Mouse (Mus musculus) heart, postnatal 25 days (tissue): ENCODE measurements at regions not wholly inside any gene's neighbourhood (a gene's known extent, or its start where the extent isn't known, plus 50 kb on each side); places are given as distances from the start of the nearest gene placed in this dataset.

Experiments
- DNase-seq: peaks from one replicate; pipeline ENCODE4 v3.0.0; 2022; ENCODE audit warnings: low spot score
- intact Hi-C: fragments of 180-260 bp; cut with DNase I; formaldehyde crosslinking; loops from one replicate; pipeline ENCODE4 v1.15.1; 2025

DNA sequence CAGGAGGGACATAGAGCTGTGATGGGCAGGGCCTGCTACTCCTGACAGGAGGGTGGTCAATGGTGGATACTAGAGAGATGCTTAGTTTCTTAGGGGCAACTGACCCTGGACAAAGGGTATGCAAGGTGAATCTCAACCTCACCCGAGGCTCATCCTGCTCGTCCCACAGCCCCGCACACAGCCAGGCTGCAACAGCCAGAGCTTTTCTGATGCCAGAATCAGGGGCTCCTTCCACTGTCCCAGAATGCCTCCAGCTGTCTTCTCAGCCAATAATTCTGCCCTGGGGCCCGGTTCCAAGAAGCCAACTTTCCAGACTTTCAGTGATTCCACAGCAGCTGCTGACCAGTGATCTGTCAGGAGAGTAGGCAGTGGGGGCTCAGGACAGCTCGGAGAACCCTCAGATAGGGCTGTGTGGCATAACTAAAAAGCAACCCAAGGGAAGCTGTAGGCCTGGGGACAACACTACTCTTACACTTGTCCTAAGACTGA lies 131.6 kb downstream of the Utp6 start:
- intact Hi-C loops: no loop called here
- no peak for DNase-seq

DNA sequence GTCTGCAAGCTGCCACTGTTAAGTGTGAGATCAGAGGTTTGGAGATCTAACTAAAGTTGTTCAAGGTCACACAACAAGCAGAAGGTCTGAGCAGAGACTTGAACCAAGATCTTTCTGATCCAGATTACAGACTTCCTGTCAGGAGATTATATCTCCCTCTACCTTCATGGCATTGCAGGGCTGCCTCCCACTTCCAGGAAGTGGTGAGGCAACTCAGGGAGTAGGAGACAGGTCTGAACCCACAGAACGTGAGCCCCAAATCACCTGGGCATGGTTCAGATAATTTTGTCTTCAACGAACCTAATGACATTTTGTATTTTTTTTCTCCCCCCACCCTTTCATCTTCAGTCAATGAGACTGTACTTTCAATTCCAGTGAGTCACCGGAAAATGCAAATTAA lies 135.2 kb downstream of the Utp6 start:
- intact Hi-C loops: no loop called here
- DNase-seq: no peak

DNA sequence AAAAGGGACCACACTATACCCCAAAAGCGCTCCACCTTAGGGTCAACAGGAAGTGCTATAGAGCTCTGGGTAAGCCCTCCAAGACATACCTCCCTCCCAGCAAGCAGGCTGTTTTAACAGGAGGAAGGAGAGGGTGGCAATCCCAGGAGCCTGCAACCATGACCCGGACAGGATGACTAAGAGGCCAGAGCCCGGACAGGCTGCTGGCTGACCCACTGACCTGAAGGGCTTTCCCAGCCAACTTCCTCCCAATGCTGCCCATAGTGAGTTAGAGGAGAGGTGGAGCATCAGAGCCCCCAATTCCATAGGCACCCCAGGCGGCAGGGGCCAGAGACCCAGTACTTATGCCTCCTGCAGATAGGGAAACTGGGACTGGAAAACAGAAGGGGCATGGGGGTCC lies 136.3 kb downstream of the Utp6 start:
- intact Hi-C loops: no loop called here

GRCm38 (mm10) chr11:79823631-79824310 lies 138.4 kb downstream of the Utp6 start:
- intact Hi-C loops: no loop called here
- DNase-seq: no peak

More for the DNA sequence above, 136.3 kb downstream of the Utp6 start:
- DNase-seq: no peak

DNA sequence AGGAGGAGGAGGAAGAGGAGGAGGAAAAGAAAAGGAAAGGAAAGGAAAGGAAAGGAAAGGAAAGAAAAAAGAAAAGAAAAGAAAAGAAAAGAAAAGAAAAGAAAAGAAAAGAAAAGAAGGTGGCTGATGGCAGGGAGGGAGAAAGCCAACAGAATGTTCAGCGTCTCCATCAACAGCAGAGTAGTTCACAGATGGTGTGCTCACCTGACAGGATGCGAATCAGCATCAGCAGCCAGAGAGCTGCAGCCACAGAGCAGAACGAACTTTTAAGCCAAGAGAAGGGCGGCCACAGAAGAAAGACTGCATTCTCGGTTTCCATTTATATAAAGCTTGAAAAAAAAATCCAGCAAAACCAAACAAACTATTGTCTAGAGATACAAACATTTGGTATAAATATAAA lies 140.2 kb downstream of the Utp6 start:
- no peak for DNase-seq
- intact Hi-C loops: no loop called here

DNA sequence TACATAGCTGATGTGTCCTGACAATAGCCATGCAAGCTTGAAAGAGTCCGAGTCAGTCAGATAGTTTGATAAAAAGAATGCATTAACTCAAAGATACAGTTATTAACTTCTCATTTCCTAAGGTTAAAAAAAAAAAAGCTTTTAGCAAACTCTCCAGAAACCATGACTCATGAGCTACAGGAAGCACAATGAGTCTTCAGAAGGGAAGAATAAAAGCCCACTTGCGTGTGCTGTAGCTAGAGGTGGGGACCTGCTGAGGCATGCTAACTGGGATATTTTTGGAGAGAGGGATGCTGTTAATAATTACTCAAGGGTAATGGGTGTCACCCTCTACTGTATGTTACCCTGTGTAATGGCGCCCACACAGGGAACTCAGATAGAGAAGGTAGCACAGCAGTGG lies 147.0 kb downstream of the Utp6 start:
- intact Hi-C loops: no loop called here
- DNase-seq: no peak

GRCm38 (mm10) chr11:79806911-79807466 lies 155.2 kb downstream of the Utp6 start:
- intact Hi-C loops: no loop called here
- DNase-seq: no peak

- intact Hi-C loops: no loop called here
- DNase-seq: no peak
Measured at GRCm38 (mm10) chr11:79806417-79806816, 155.8 kb downstream of the Utp6 start.

GRCm38 (mm10) chr11:79805981-79806415 lies 156.2 kb downstream of the Utp6 start:
- peak; percentile 28 for DNase-seq
- intact Hi-C loops: no loop called here

GRCm38 (mm10) chr11:79803971-79804370 lies 158.2 kb downstream of the Utp6 start:
- intact Hi-C loops: no loop called here
- DNase-seq: no peak

DNA sequence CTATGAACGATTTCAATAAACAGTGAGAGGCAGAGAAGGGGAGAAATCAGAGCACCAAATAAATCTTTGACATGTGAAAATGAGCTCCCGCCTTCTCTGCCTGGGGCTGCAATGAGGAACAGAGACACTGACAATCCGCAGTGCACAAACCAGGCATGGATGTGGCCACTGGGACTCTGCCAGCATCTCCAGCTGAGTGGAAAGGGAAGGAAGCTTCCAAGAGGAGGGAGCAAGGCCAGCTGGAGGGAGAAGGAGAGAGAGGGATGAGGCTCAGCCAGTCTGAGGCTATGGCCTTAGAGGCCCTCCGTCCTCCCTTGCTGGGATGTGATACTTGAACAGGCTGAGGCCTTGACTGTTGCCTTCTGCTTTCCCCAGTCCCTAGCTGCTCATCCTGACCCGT lies 159.2 kb downstream of the Utp6 start:
- intact Hi-C loops: no loop called here
- DNase-seq: peak; percentile 58

DNA sequence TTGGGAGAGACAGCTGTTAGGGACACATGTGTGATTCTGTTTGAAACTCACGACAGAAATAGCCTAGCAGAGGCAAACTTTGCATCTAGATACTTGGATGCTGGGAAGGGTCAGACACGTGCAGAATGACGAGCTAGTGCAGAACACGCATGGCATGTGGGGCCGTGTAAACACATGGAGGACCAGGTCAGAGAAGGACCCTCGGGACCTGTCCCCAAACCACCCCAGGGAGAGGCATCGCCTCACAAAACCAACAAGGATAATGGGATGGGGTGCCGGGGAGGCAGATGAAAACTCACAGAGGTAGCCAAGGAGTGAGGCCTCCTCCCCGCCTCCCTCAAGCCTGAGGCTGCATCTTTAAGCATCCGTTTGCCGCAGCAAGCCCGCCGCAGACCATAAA lies 159.6 kb downstream of the Utp6 start:
- DNase-seq: no peak
- intact Hi-C loops: no loop called here

- DNase-seq: no peak
- intact Hi-C loops: no loop called here
Measured at GRCm38 (mm10) chr11:79800256-79800655, 161.9 kb downstream of the Utp6 start.

GRCm38 (mm10) chr11:79788251-79788741 lies 173.9 kb downstream of the Utp6 start:
- no peak for DNase-seq
- intact Hi-C loops: no loop called here

- intact Hi-C loops: no loop called here
- no peak for DNase-seq
Measured at GRCm38 (mm10) chr11:79787766-79788165, 174.4 kb downstream of the Utp6 start.

DNA sequence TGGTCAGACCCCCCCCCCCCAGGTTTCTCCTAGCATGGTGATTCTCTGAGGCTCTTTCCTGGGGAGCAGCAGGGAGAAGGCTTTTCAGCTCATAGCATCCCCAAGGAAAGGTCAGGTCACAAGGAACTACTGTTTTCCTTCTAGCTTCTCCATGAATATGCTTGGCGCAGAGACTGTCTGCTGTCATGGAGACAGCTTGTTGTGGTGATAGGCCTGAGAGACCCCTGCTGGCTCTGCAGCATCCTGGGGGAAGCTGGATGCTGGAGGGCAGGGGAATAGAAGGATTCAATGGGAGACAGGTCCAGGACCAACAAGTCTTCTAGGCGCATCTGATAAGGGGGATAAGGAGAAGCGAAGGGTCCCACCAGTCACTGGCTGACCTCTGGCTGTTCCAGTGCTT lies 178.1 kb downstream of the Utp6 start:
- no peak for DNase-seq
- intact Hi-C loops: no loop called here

DNA sequence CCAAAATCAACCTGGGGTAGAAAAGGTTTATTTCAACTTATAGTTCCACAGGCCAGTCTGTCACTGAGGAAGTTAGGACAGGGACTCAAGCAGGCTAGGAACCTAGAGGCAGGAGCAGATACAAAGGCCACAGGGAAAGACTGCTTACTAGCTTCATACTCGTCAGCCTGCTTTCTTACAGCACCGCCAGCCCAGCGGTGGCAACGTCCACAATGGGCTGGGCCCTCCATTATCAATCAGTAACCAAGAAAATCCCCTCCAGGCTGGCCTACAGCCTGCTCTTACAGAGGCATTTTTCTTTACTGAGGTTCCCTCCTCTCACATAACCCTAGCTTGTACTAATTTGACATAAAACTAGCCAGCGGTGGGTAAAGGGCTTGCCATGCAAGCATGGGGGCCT lies 180.2 kb downstream of the Utp6 start:
- intact Hi-C loops: no loop called here

DNA sequence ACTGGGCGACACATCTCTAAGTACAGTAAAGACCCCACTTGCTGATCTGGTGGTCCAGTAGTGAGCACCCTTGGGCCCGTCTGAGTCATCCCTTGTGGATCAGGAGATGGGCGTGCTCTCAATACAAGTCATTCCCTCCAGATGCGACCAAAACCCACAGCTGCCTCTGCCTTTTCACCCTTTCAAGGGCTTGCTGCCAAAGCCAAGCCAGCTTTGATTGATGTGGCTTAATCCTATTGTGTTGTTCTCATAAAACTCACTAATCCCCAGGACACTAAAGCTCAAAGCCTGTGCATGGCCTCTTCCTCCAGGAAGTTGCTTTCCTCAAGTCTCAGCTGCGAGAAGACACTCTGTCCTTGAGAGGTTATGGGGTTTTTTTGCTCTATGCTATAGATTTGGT lies 182.4 kb downstream of the Utp6 start:
- intact Hi-C loops: no loop called here
- DNase-seq: no peak

More for the DNA sequence above, 180.2 kb downstream of the Utp6 start:
- DNase-seq: no peak

GRCm38 (mm10) chr11:79778522-79778921 lies 183.7 kb downstream of the Utp6 start:
- intact Hi-C loops: no loop called here
- DNase-seq: no peak

GRCm38 (mm10) chr11:79777988-79778387 lies 184.2 kb downstream of the Utp6 start:
- intact Hi-C loops: no loop called here
- DNase-seq: no peak

DNA sequence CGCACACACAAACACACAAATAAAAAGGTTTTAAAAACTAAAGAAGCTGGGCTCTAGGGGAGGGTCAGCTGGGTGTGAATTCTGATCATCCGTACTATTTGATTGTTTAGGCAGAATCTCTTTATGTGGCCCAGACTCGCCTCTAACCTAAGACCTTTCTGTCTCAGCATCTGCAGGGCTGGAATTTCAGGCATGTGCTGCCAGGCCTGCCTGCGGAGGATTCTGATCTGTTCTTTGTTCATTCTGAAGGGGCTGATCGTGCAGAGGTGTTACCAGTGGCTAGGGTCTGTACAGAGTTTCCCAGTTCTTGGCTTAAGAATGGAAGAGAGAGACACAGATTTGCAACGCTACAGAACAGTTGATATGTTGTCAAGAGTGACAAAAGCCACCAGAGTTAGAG lies 185.6 kb downstream of the Rab11fip4 start:
- DNase-seq: no peak
- intact Hi-C loops: no loop called here

- DNase-seq: no peak
- intact Hi-C loops: no loop called here
Measured at GRCm38 (mm10) chr11:79773755-79774154, 182.7 kb downstream of the Rab11fip4 start.
